Mouse (Mus musculus): ENCODE data around the gene Olfr464.
"Not testable (repeated sequence)": the region's sequence is repeated elsewhere in the genome, so short reads cannot be mapped to it uniquely, and the experiment has no call there.

Gene Olfr464

DNA sequence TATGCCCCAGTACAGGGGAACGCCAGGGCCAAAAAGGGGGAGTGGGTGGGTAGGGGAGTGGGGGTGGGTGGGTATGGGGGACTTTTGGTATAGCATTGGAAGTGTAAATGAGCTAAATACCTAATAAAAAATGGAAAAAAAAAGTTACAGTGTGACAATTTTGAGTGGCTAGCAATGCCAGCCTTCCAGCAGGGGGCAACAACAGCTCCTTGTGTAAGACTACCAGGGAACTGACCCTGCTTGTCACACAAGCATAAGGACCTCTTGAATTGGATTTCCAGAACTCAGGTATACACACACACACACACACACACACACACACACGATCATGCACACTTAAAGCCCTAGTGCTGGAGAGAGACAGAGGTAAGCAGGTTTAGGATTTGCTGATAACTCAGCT lies 53.9 kb downstream of the Olfr464 start:
- DNase-seq (ENCODE audit: low spot score in 2 of 2), result not testable (repeated sequence)
